Mouse (Mus musculus): ENCODE data around the gene Sp1. TPM values are rescaled to one million over a fixed set of nuclear protein-coding genes. Genes with fewer than 3 reads are reported as not detected.

Gene Sp1
- polyA plus RNA-seq (2012; rRNA removed), result 19.2 and 20.8 TPM in 2 replicates

DNA sequence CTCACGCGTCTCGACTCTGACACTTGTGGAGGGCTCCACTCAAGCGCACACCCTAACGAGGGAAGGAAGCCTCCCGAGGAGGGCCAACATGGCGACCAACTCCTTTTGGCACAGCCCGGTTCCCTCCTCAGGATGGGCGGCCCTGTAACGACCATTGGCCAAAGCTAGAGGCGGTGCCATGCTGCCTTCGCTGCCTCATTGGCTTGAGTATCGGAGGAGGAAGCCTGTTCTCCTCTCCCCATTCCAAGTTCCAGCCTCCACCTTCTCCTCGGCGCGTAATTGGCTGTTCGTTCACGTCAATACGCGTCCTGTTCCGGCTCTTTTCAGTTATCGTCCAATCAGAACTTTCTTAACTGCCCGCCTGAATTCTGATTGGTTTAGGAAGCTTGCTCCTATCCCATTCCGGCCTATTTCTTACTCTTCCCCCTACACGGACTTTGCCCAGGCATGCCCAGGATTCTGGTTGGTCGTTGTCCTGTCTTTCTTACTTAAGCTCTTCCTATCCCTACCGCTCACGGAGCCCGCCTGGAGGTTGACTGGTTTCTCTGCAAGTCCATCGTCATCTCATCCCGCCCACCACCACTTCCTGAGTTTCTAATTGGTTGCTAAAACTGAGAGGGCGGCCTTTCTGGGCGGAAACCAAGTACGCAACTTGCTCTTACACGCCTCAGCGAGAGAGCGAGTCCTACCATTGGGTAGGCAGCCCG, at the start of gene Sp1:
TSS of gene Sp1 (plus strand) at position 655 of the 707 bp plus-strand sequence.
- TF ChIP-seq CTCF (IDR thresholded peaks at IDR 0.05; ENCODE audit: borderline replicate concordance, extremely low read depth, insufficient read depth, insufficient read length), result no peak
- TF ChIP-seq POLR2A (IDR thresholded peaks at IDR 0.05; ENCODE audit: borderline replicate concordance, extremely low read depth, insufficient read depth, insufficient read length, poor library complexity, severe bottlenecking), result peak; percentile 94; the same call in 1 of the 2 replicates
- DNase-seq (ENCODE audit: low read depth), result peak; percentile 100

DNA sequence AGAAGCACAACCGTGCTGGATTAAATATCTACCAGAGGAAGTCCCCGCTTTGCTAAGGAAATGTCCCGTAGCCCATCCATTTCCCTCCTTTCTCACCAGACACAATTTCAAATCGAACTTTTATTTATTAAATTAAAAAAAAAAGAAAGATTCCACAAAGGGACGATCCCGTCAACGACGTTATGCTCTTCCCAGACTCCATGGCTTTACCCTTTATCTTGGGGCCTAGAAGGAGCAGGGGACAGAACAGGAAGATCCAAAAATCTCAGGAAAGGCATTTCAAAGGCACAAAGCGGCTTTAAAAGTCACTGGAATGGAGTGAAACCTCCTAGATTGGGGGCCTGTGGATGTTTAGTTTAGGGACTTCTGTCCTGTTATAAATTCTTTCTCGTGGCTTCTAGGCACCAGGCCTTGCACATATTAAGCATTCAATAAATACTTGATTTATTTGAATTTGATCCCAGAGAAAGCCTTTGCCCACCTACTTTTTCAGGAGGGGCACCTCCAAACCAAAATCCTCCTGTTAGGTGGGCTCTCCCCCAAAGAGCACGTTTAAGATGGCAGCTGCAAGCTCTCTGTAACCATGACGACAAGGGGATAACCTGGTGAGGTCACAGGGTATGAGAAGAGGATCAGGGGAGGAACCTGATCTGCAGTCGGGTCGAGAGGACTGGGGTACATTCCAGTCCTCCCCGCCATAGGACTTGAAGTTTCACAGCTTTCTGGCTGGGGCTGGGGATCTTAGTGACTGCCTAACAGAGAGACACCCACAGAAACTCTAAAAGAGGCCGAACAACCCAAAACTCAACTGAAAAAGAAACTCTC, 49.2 kb upstream of the Sp1 start:
- no peak for TF ChIP-seq POLR2A (IDR thresholded peaks at IDR 0.05; ENCODE audit: borderline replicate concordance, extremely low read depth, insufficient read depth, insufficient read length, poor library complexity, severe bottlenecking)
- TF ChIP-seq CTCF (IDR thresholded peaks at IDR 0.05; ENCODE audit: borderline replicate concordance, extremely low read depth, insufficient read depth, insufficient read length), result no peak
- no peak for DNase-seq (ENCODE audit: low read depth)

DNA sequence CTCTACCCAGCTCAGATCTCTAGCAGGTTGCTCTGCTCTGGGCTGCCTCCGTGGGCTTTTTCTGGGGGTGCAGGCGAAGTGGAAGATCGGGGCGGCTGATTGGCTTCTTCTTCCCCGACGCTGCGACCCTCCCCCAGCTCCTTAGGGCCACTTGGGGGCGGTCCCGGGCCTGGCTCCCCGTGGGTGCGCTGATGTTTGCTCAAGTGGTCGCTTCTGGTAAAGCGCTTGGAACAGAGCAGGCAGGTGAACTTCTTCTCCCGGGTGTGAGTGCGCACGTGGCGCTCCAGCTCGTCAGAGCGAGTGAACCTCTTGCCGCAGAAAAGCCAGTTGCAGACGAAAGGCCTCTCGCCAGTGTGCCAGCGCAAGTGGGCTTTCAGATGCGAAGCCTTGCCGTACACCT, 47.8 kb upstream of the Sp1 start:
- DNase-seq (ENCODE audit: low read depth), result peak; percentile 33

DNA sequence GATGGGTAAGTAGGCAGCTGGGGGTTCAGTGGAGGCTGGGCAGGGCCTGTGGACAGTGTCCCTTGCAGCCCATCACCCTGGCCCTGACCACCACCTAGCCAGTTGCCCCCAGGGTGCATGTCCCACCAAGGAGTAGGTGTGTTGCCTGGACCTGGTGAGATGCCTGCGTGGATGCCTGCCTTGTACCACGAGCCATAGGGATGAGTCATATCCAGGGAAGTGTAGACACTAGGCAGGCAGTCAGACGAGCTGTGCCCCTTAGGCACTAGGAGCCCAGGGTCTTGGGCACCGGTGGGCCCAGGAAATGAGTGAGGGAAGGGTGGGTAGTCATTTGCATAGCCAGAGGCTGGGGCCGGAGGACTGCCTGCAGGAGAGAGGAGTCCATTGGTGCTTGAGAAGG, 47.1 kb upstream of the Sp1 start:
- no peak for DNase-seq (ENCODE audit: low read depth)
- TF ChIP-seq POLR2A (IDR thresholded peaks at IDR 0.05; ENCODE audit: borderline replicate concordance, extremely low read depth, insufficient read depth, insufficient read length, poor library complexity, severe bottlenecking) (no peak), CTCF (IDR thresholded peaks at IDR 0.05; ENCODE audit: borderline replicate concordance, extremely low read depth, insufficient read depth, insufficient read length) (no peak)

More for the DNA sequence above, 47.8 kb upstream of the Sp1 start:
- TF ChIP-seq POLR2A (IDR thresholded peaks at IDR 0.05; ENCODE audit: borderline replicate concordance, extremely low read depth, insufficient read depth, insufficient read length, poor library complexity, severe bottlenecking) (no peak), CTCF (IDR thresholded peaks at IDR 0.05; ENCODE audit: borderline replicate concordance, extremely low read depth, insufficient read depth, insufficient read length) (no peak)

DNA sequence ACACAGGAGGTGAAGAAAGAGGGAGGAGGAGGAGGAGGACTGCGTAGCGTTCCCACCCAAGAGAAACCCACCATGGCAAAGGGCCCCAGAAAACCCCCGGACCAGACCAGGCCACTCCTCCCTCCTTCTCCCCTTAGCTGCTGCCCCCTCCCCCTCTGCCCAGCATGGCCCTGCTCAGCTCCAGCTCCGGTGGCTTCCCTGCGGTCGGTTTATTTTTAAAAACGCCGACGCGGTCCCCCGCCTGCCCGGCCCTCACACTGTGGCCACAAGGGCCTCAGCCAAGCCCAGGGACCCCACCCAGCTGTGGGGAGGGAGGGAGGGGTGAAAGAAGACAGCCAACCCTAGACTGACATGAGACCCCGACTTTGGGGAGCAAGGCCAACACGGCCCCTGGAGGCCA, 43.3 kb upstream of the Sp1 start:
- DNase-seq (ENCODE audit: low read depth), result no peak
- TF ChIP-seq CTCF (IDR thresholded peaks at IDR 0.05; ENCODE audit: borderline replicate concordance, extremely low read depth, insufficient read depth, insufficient read length) (no peak), POLR2A (IDR thresholded peaks at IDR 0.05; ENCODE audit: borderline replicate concordance, extremely low read depth, insufficient read depth, insufficient read length, poor library complexity, severe bottlenecking) (no peak)

DNA sequence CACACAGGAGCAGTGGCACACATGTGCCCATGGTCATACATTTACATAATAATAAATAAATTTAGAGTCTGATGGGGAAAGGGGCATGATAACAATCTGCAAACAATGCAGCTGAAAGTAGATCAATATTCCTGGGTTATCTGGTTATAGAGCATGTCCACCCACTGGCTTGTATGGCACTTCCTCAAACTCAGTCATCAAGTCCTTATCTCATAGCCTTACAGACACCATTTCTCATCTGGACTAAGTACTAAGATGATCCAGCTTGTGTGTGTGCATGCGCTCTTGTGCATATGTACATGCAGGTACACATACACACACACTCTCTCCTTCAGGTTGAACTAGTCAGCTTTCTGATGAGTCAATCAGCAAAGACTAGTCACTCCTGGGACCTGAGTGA, 41.3 kb upstream of the Sp1 start:
- DNase-seq (ENCODE audit: low read depth), result no peak
- TF ChIP-seq CTCF (IDR thresholded peaks at IDR 0.05; ENCODE audit: borderline replicate concordance, extremely low read depth, insufficient read depth, insufficient read length) (no peak), POLR2A (IDR thresholded peaks at IDR 0.05; ENCODE audit: borderline replicate concordance, extremely low read depth, insufficient read depth, insufficient read length, poor library complexity, severe bottlenecking) (no peak)

DNA sequence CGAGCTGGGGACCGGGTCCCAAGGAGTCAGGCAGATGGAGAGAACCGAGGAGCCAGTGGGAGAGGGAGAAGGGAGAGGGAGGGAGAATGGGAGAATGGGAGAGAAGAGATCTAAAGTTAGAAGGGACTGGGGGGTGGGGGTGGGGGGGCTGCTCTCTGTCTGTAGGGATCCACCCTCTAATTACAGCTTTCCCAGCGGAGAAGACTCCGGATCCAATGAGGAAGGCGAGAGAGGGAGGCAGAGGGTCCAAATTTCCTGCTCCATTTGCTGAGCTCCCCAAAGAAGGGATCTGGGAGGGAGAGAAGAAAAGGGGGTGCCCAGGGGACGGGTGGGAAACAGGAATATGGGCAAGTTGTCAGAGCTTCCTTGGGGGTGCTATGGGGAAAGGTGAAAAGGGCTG, 39.7 kb upstream of the Sp1 start:
- no peak for DNase-seq (ENCODE audit: low read depth)
- no peak for TF ChIP-seq POLR2A (IDR thresholded peaks at IDR 0.05; ENCODE audit: borderline replicate concordance, extremely low read depth, insufficient read depth, insufficient read length, poor library complexity, severe bottlenecking)
- TF ChIP-seq CTCF (IDR thresholded peaks at IDR 0.05; ENCODE audit: borderline replicate concordance, extremely low read depth, insufficient read depth, insufficient read length), result no peak

DNA sequence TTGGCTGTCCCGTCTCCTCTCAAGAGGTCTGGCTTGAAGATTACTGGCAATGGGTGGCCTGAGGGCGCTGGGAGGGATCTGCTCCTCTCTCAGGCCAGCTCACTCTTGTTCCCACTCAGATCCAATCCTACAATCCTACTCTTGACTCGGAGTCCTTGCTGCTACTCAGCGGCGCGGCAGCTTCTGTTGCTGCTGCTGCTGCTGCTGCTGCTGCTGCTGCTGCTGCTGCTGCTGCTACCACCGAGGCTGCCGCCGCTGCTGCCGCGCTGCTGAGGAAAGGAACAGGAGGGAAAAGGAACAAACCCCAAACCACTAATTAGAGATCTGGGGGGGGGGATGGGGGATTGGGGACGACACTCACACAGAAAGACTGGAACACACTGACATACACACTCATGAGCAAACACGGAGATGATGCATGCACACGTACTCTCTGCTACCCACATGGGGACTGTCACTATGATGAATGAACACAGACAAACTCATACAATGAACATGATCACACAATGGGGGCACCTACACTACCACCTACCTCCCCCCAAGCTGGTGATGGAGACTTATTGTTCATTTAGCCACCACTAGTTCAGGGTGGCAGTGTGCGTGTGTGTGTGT, 39.1 kb upstream of the Sp1 start, which contains the start of gene Sp7:
TSS of gene Sp7 (minus strand) at position 450 of the 612 bp plus-strand sequence.
- peak; percentile 71 for DNase-seq (ENCODE audit: low read depth)
- TF ChIP-seq POLR2A (IDR thresholded peaks at IDR 0.05; ENCODE audit: borderline replicate concordance, extremely low read depth, insufficient read depth, insufficient read length, poor library complexity, severe bottlenecking), result no peak
- no peak for TF ChIP-seq CTCF (IDR thresholded peaks at IDR 0.05; ENCODE audit: borderline replicate concordance, extremely low read depth, insufficient read depth, insufficient read length)

DNA sequence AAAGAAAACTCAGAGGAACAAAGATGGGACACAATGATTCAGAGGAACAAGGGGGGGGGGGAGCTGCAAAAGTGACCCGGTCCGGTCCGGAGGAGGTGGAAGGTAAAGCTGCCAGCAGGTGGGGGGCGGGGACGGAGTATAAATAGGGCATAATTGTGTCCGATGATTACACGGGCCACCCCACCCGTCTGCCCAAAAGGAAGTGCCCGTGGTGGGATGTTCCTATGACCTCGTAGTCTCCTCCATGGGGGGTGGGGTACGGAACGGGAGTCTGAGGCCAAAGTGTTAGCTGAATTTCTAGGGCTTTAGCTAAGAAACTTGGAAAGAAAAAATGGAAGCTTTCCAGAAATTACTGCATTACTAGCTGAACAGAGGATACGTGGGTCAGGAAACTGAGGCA, 36.0 kb upstream of the Sp1 start:
- TF ChIP-seq CTCF (IDR thresholded peaks at IDR 0.05; ENCODE audit: borderline replicate concordance, extremely low read depth, insufficient read depth, insufficient read length), result no peak
- no peak for DNase-seq (ENCODE audit: low read depth)

DNA sequence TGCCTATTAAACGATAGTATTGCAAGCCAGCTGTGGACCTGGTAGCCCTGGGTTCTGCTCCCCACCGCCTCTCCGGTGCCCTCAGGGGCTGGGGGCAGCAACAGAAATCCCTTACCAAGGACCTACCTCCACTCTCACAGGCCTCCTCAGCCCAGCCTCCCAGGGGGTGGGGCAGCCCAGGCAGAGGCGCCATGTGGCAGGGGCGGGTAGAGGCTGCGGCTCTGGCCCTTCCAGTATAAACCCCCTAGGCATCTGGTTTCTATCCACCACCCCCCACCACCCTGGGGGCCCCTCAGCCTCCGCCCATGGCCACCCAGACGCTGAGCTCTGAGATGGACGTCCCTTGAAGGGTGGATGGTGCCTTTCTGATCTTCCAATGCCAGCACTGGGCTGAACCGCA, 35.2 kb upstream of the Sp1 start:
- no peak for DNase-seq (ENCODE audit: low read depth)
- no peak for TF ChIP-seq POLR2A (IDR thresholded peaks at IDR 0.05; ENCODE audit: borderline replicate concordance, extremely low read depth, insufficient read depth, insufficient read length, poor library complexity, severe bottlenecking)
- TF ChIP-seq CTCF (IDR thresholded peaks at IDR 0.05; ENCODE audit: borderline replicate concordance, extremely low read depth, insufficient read depth, insufficient read length), result no peak

DNA sequence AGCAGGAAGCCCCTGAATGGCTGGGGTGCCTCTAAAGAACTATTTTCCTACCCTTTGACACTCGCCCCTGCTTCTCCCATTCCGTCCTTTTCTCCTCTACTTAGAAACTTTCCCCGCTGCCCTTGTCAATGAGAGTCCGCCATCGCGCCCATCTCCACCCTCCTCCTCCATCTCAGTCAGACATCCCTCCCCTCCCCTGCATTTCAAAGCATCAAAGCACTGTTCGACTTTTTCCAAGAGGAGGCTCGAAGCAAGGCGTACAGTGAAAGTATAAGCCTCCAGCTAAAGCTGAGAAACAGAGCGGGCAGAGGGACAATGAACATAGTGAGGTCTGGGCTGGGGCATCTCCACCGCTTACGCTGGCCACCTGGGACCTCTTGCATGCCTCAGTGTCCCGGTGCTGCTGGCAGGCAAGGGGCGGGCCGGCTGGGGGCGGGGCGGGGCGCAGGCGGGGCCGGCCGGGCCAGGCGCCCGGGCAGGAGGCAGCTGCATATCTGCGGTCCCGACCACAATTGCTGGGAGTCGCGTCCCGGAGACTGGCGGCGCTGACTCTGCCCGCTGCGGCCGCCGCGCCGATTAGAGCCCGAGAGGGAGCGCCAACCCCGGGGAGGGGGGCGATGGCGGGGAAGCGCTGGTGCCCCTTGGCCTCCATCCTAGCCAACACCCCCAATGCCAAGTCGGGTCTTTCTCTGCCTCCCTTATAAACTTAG, 29.3 kb upstream of the Sp1 start:
- DNase-seq (ENCODE audit: low read depth), result peak; percentile 52
- TF ChIP-seq CTCF (IDR thresholded peaks at IDR 0.05; ENCODE audit: borderline replicate concordance, extremely low read depth, insufficient read depth, insufficient read length) (no peak), POLR2A (IDR thresholded peaks at IDR 0.05; ENCODE audit: borderline replicate concordance, extremely low read depth, insufficient read depth, insufficient read length, poor library complexity, severe bottlenecking) (0 out of 2 replicates have a peak, but pooled peaks have one; percentile 28)
